Mouse (Mus musculus) skeletal muscle tissue, adult 2 months (tissue): ENCODE data around the gene Gm17387.

ENCODE experiments used
- DNase-seq: peaks from one replicate; pipeline ENCODE4 v3.0.0-alpha.2; 2012; ENCODE audit warnings: low read depth, low spot score

The Gm17387 gene

GRCm38 (mm10) chr7:141028831-141029230 lies at the start of gene Gm17387:
Gm17387 (plus strand) TSS chr7:141029131.
- DNase-seq, result no peak

GRCm38 (mm10) chr7:140981704-140982103 lies 47.2 kb upstream of the Gm17387 start:
- no peak for DNase-seq

GRCm38 (mm10) chr7:140982971-140983370 lies 46.0 kb upstream of the Gm17387 start:
- DNase-seq, result no peak

GRCm38 (mm10) chr7:140987182-140988138 lies 41.5 kb upstream of the Gm17387 start:
- DNase-seq, result no peak

- DNase-seq, result no peak
Measured at GRCm38 (mm10) chr7:140989022-140989421, 39.9 kb upstream of the Gm17387 start.

GRCm38 (mm10) chr7:140990185-140990584 lies 38.7 kb upstream of the Gm17387 start:
- no peak for DNase-seq

- no peak for DNase-seq
Measured at GRCm38 (mm10) chr7:140990622-140991021, 38.3 kb upstream of the Gm17387 start.

GRCm38 (mm10) chr7:140991117-140991689 lies 37.7 kb upstream of the Gm17387 start:
- no peak for DNase-seq

- DNase-seq, result no peak
Measured at GRCm38 (mm10) chr7:140997817-140998216, 31.1 kb upstream of the Gm17387 start.

- DNase-seq, result no peak
Measured at GRCm38 (mm10) chr7:140998853-140999700, 29.9 kb upstream of the Gm17387 start.

GRCm38 (mm10) chr7:141000881-141001708 lies 27.8 kb upstream of the Gm17387 start:
- no peak for DNase-seq

GRCm38 (mm10) chr7:141003248-141004010 lies 25.5 kb upstream of the Gm17387 start:
- DNase-seq, result no peak

GRCm38 (mm10) chr7:141006446-141006845 lies 22.5 kb upstream of the Gm17387 start:
- no peak for DNase-seq

- DNase-seq, result no peak
Measured at GRCm38 (mm10) chr7:141006914-141007313, 22.0 kb upstream of the Gm17387 start.

- DNase-seq, result peak; percentile 29
Measured at GRCm38 (mm10) chr7:141008312-141008761, 20.6 kb upstream of the Gm17387 start.

- peak; percentile 86 for DNase-seq
Measured at GRCm38 (mm10) chr7:141008938-141009660, 19.8 kb upstream of the Gm17387 start.

GRCm38 (mm10) chr7:141009665-141010064 lies 19.3 kb upstream of the Gm17387 start:
- DNase-seq, result no peak

- peak; percentile 77 for DNase-seq
Measured at GRCm38 (mm10) chr7:141010593-141010992, 18.3 kb upstream of the Gm17387 start, which contains the start of gene Ifitm3. Ifitm3 (minus strand) TSS chr7:141010770.

- no peak for DNase-seq
Measured at GRCm38 (mm10) chr7:141011238-141011770, 17.6 kb upstream of the Gm17387 start.
